Comparison of ENCODE assay signal across 8 mouse cellular contexts in genomic region chr9:72531996-72532380, GRCm38 (mm10). TPM values are rescaled to one million over a fixed set of nuclear protein-coding genes. Genes with fewer than 3 reads are reported as not detected.
A peak's percentile ranks its signal among the peaks of the same experiment; 100 is the strongest.
DNase-seq lines count a peak whose midpoint lies in the region; ATAC-seq lines count a peak whose summit lies in the region.

TSS of gene Rfx7 (plus strand) at chr9:72532240.

- peak within 1 kb of the TSS; percentile 94 for H3K4me3 ChIP-seq in intestine, embryonic 15.5 days (replicated peaks)

- intact Hi-C loops in left cerebral cortex, postnatal 36 days (cut with DNase I) = loop anchor here (2.0 to 5.0 kb wide), 3 partner anchors 39 to 130 kb away; partner anchors contain the start of genes Nedd4 and Tex9

- H3K27me3 ChIP-seq in intestine, embryonic 15.5 days (replicated peaks) = no peaks in the 10 kb centered on the region

- H3K36me3 ChIP-seq in intestine, embryonic 15.5 days = no peaks in the 10 kb centered on the region

- peak within 1 kb of the TSS; percentile 85 for H3K4me2 ChIP-seq in intestine, embryonic 15.5 days (replicated peaks)

- peak within 1 kb of the TSS; percentile 96 for H3K9ac ChIP-seq in intestine, embryonic 15.5 days

- WGBS in intestine, embryonic 15.5 days = 2% methylated on average over 61 of the region's 63 CpGs

- ATAC-seq in intestine, embryonic 15.5 days = peak; percentile 90

- peak within 1 kb of the TSS; percentile 100 for H3K27ac ChIP-seq in intestine, embryonic 15.5 days

- peak; percentile 14 for DNase-seq in urinary bladder, postnatal 10 days (ENCODE audit: low spot score)
- DNase-seq in urinary bladder, postnatal 25 days (ENCODE audit: low spot score) = no peak
- peak; percentile 91 for DNase-seq in embryo, embryonic 11 days
- DNase-seq in gastrocnemius, postnatal 25 days = peak; percentile 74
- DNase-seq in left cerebral cortex, postnatal 36 days (ENCODE audit: low spot score in 2 of 2) = peak; percentile 79 to 86
- DNase-seq in mesoderm, embryonic 11.5 days (ENCODE audit: low read depth, low spot score) = peak; percentile 81
- DNase-seq in right cerebral cortex, postnatal 36 days (ENCODE audit: low spot score in 2 of 2) = peak; percentile 55 to 68

- no peaks in the 10 kb centered on the region for H3K9me3 ChIP-seq in intestine, embryonic 15.5 days

- peaks cover 6% of the 10 kb centered on the region for H3K4me1 ChIP-seq in intestine, embryonic 15.5 days (replicated peaks)

RNA-seq across cellular contexts. Expression of gene Rfx7, which starts in this region (rescaled TPM):
- 10 to 100 TPM; 16.9 to 20.7 TPM for total RNA-seq in gastrocnemius, postnatal 25 days (2021)
- polyA plus RNA-seq in intestine, embryonic 15.5 days (2015; fragmentation: Nextera tagmentation; extraction: Ambion mirVana) = 10.2 and 10.9 TPM in 2 replicates
- total RNA-seq in left cerebral cortex, postnatal 36 days (2021) = 10 to 100 TPM; 26.9 to 33.9 TPM
